Mouse (Mus musculus) kidney, embryonic 16.5 days (tissue): ENCODE data around the gene Slc4a5. TPM values are rescaled to one million over a fixed set of nuclear protein-coding genes. Genes with fewer than 3 reads are reported as not detected.

Experiments used
- ATAC-seq: fragments of 200-750 bp; cut with Nextera tagmentation; 2 replicates; pipeline ENCODE4 v1.8.0; 2017; ENCODE audit warnings: moderate TSS enrichment; ENCODE audit not compliant: low FRiP score, low TSS enrichment
- H3K27ac ChIP-seq: fragments of 300-500 bp; sonication (generic); 2 replicates; pipeline ENCODE4 v1.5.1; 2014; ENCODE audit warnings: low read length
- H3K27me3 ChIP-seq: fragments of 300-500 bp; sonication (generic); 2 replicates; pipeline ENCODE4 v1.6.1; 2014; ENCODE audit warnings: low read length, control low read depth, mixed read lengths; ENCODE audit not compliant: insufficient read depth
- H3K36me3 ChIP-seq: fragments of 300-500 bp; sonication (generic); 2 replicates; pipeline ENCODE4 v1.6.1; 2014; ENCODE audit warnings: low read length, control low read depth, mixed read lengths; ENCODE audit not compliant: insufficient read depth
- H3K4me1 ChIP-seq: fragments of 300-500 bp; sonication (generic); 2 replicates; pipeline ENCODE4 v1.6.1; 2014; ENCODE audit warnings: low read length, control low read depth, mixed read lengths; ENCODE audit not compliant: insufficient read depth
- H3K4me2 ChIP-seq: fragments of 300-500 bp; sonication (generic); replicated peaks from 2 replicates; pipeline ENCODE4 v1.6.1; 2014; ENCODE audit warnings: low read depth, low read length
- H3K4me3 ChIP-seq: fragments of 300-500 bp; sonication (generic); 2 replicates; pipeline ENCODE4 v1.5.1; 2014; ENCODE audit warnings: mild to moderate bottlenecking, low read length
- H3K9ac ChIP-seq: fragments of 300-500 bp; sonication (generic); replicated peaks from 2 replicates; pipeline ENCODE4 v1.6.1; 2014; ENCODE audit warnings: low read length
- H3K9me3 ChIP-seq: fragments of 300-500 bp; sonication (generic); 2 replicates; pipeline ENCODE4 v1.6.1; 2016; ENCODE audit warnings: low read length, control low read depth
- WGBS: fragments of 180-500 bp; shearing (Covaris S2); extraction: QIAGEN DNeasy Blood & Tissue Kit; methylation state at CpG from one replicate; pipeline ENCODE4 v1.1.7; 2014; 5-methylcytosine and 5-hydroxymethylcytosine counted together
- polyA plus RNA-seq: library from polyadenylated mRNA; unstranded; fragments of >200 nt; fragmentation: Nextera tagmentation; extraction: Ambion mirVana; gene quantifications from 2 replicates; pipeline ENCODE4 v1.2.1, GENCODE M21; 2015

Slc4a5 gene
- polyA plus RNA-seq, 1 experiment from 2014 or later, result 0.91 TPM

DNA sequence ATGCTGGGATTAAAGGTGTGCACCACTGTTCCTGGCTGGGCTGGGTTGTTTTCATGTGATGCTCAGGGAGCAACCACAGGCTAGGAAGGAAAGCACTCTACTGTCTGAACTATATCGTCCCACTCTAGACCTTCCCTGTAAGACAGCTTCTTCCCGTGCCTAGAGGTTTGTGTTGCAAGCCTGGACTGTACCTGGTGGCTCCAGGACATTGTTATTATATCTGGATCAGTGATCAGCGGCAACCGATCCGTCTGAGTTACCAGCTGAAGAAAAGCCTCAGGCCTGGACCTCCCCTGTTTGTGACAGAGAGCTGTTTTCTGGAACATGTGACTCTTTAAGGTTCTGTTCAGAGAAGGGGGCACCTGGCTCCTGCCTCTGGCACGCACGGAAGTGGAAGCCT lies 34.6 kb downstream of the Slc4a5 start:
- Histone ChIP-seq H3K9ac (no peak overlapping the region), H3K4me1 (no peaks in the 10 kb centered on the region), H3K4me3 (no peak overlapping the region), H3K27ac (0 out of 2 replicates have a peak overlapping the region, but pooled peaks have one; percentile 37), H3K9me3 (no peaks in the 10 kb centered on the region), H3K4me2 (no peak overlapping the region), H3K36me3 (no peaks in the 10 kb centered on the region), H3K27me3 (no peaks in the 10 kb centered on the region)
- WGBS, result 34% methylated on average over 7 of the region's 7 CpGs
- ATAC-seq, result peak; percentile 63; the same call in 1 of the 2 replicates

DNA sequence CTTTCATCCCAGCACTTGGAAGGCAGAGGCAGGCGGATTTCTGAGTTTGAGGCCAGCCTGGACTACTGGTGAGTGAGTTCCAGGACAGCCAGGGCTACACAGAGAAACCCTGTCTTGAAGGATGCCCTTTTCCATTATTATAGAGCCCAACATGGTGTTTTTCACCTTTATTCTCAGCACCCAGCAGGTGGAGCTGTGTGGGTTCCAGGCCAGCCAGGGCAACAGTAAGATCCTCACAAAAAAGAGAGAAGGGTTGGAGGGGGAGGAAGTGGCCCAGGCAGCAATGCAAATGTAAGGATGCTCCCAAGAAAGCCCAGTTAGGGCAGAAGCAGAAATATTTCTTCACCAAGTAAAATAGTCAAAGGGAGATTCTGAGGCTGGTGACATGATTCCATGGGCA lies 44.9 kb downstream of the Slc4a5 start:
- no peak overlapping the region for H3K9ac ChIP-seq
- H3K4me2 ChIP-seq, result no peak overlapping the region
- H3K4me1 ChIP-seq, result peaks cover 4% of the 10 kb centered on the region; the same call in 1 of the 2 replicates
- 85% methylated on average over 1 of the region's 1 CpGs for WGBS
- ATAC-seq, result no peak
- no peaks in the 10 kb centered on the region for H3K27me3 ChIP-seq
- 0 out of 2 replicates have a peak, but pooled peaks cover 3% of the 10 kb centered on the region for H3K9me3 ChIP-seq
- no peaks in the 10 kb centered on the region for H3K36me3 ChIP-seq
- no peak overlapping the region for H3K4me3 ChIP-seq
- H3K27ac ChIP-seq, result no peak overlapping the region

DNA sequence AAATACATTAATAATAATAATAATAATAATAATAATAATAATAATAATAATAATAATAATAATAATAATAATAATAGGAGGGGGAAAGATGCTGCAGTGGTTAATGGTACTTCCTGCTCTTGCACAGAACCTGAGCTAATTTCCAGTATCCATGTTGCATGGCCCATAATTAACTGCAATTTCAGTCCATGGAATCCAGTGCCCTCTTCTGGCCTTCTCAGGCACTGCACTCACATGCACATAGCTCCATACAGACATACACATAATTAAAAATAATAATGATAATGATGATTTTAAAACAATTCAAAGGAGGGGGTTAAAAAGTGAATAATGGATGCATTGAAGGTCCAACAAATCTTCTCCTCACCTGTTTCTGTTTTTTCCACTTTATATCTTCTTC lies 45.6 kb downstream of the Slc4a5 start:
- Histone ChIP-seq H3K4me1 (peaks cover 4% of the 10 kb centered on the region; the same call in 1 of the 2 replicates), H3K4me2 (no peak overlapping the region), H3K36me3 (no peaks in the 10 kb centered on the region), H3K27ac (no peak overlapping the region), H3K9ac (no peak overlapping the region), H3K27me3 (no peaks in the 10 kb centered on the region), H3K9me3 (0 out of 2 replicates have a peak, but pooled peaks cover under 1% of the 10 kb centered on the region), H3K4me3 (no peak overlapping the region)
- no peak for ATAC-seq

DNA sequence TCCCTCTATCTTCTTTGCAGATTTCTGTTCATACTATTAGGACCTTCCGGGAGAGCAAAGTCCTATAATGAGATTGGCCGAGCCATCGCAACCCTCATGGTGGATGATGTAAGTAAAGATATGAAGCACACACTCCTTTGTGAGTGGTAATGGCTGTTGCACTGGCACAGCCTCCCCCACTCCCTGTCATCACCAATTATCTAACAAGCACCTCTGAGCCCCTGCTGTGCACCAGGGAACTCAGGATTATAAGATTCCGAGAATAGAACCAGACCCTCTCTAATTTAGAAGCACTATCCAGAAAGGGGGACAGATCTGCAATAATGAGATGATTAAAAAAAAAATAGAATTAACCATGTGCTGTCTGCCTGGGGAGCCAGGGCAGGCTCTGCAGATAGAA lies 46.0 kb downstream of the Slc4a5 start:
- H3K4me3 ChIP-seq, result no peak overlapping the region
- H3K9ac ChIP-seq, result no peak overlapping the region
- ATAC-seq, result no peak
- no peaks in the 10 kb centered on the region for H3K27me3 ChIP-seq
- no peaks in the 10 kb centered on the region for H3K36me3 ChIP-seq
- H3K27ac ChIP-seq, result no peak overlapping the region
- H3K9me3 ChIP-seq, result no peaks in the 10 kb centered on the region
- no peak overlapping the region for H3K4me2 ChIP-seq
- peaks cover 4% of the 10 kb centered on the region; the same call in 1 of the 2 replicates for H3K4me1 ChIP-seq
- 88% methylated on average over 4 of the region's 4 CpGs for WGBS

DNA sequence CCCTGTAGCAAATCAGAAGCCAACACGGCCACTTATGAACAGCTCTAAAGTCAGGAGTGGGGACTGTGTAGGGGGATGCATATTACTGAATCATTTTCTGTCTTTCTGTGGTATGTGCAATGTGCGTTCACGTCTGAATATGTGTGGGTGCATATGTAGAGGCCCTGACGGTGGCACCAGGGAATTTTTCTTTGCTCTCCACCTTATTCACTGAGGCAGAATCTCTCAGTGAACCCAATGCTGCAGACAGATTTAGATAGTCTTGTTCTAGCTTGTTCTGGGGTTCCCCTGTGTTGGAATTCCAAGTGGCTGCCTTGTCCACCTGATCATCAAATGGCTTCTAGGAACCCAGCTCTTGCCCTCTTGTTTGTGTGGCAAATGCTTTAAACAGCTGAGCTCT lies 48.0 kb downstream of the Slc4a5 start:
- Histone ChIP-seq H3K27ac (no peak overlapping the region), H3K9me3 (no peaks in the 10 kb centered on the region), H3K36me3 (no peaks in the 10 kb centered on the region), H3K9ac (no peak overlapping the region; the same call in 1 of the 2 replicates), H3K4me1 (peaks cover 4% of the 10 kb centered on the region; the same call in 1 of the 2 replicates), H3K4me3 (peak overlapping the region; percentile 56; the same call in 1 of the 2 replicates), H3K27me3 (no peaks in the 10 kb centered on the region), H3K4me2 (peak overlapping the region; percentile 61)
- 67% methylated on average over 4 of the region's 4 CpGs for WGBS
- ATAC-seq, result no peak

DNA sequence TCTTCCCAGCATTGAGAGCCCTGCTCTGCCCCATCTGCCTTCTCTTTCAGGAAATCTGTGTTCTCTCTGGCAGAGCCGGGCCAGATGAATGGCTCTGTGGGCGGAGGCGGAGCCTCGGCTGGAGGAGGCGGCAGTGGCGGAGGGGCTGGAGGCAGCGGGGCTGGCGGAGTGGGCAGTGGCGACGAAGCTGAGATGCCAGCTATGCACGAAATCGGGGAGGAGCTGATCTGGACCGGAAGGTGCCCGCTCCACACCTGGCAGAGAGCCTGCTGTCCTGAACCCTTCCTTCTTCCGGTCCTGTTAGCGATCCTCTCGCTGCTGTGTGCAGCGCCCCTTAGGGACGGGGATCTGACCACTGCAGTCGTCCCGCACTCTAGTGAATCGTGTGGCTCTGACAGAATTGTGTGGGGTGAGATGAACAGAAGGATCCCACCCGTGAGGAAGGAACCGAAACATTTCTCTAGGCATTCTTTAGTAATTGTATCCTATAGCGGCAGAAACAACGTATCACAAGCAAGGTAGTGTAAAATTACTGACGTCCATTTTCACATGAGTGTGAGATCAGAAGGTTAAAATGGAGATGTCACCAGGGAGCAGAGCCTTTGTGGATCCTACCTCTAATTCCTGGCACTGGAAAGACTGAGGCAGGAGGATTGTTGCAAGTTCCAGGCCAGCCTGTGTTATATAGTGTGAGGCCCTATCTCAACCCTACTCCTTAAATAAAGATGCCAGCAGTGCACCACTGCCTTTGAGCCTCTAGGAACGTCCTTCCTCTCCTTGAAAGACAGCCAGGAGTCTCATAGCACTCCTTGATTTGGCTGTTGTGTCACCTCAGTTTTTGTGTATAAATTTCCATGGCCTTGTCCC lies 48.7 kb downstream of the Slc4a5 start:
- Histone ChIP-seq H3K9me3 (no peaks in the 10 kb centered on the region), H3K4me2 (peak overlapping the region; percentile 61), H3K27ac (peak overlapping the region; percentile 74), H3K4me1 (peaks cover 4% of the 10 kb centered on the region; the same call in 1 of the 2 replicates), H3K27me3 (no peaks in the 10 kb centered on the region), H3K9ac (peak overlapping the region; percentile 70), H3K36me3 (no peaks in the 10 kb centered on the region), H3K4me3 (peak overlapping the region; percentile 56)
- WGBS, result under 1% methylated on average over 28 of the region's 28 CpGs
- ATAC-seq, result peak; percentile 96

DNA sequence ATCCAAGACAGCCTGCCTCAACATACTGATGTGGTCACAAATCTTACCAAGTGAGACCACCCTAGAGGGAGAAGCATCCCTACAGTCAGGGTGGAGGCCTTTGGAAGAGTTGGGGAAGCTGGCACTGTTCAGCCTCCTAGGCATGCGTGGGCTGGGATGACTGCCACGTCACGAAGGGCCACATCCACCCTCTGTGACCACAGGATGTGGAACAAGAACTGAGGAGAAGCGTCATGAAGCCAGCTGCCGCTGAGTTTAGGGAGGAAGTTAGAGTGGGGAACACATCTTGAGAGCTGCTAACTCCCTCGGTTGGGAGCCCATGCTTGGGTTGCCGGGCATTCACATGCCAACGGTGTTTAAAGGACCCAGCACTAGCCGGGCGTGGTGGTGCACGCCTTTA lies 54.1 kb downstream of the Slc4a5 start:
- WGBS, result 79% methylated on average over 11 of the region's 11 CpGs
- no peak for ATAC-seq
- H3K4me1 ChIP-seq, result no peaks in the 10 kb centered on the region

DNA sequence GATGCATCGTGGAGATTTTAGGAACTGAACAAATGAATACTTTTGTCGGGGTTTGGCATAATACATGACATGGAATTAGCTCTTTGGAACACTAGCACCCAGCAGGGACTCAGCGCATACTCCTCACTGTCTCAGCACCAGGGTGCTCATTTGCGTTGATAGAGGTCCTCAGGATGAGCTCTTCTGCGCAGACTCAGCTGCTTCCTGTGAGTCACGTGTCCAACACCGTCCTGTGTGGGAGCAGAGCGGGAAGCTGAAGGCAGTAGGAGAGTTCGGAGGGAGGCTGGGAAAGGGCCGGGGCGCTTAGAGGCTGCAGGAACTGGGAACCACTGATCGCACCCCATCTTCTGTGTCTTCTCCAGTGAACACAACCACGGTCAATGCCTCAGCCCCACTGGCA lies 57.5 kb downstream of the Slc4a5 start:
- peaks cover 8% of the 10 kb centered on the region; the same call in 1 of the 2 replicates for H3K9me3 ChIP-seq
- H3K9ac ChIP-seq, result no peak overlapping the region
- H3K36me3 ChIP-seq, result no peaks in the 10 kb centered on the region
- 77% methylated on average over 13 of the region's 13 CpGs for WGBS
- no peak overlapping the region for H3K27ac ChIP-seq
- no peak for ATAC-seq
- H3K4me2 ChIP-seq, result no peak overlapping the region
- H3K27me3 ChIP-seq, result no peaks in the 10 kb centered on the region
- no peak overlapping the region for H3K4me3 ChIP-seq
- no peaks in the 10 kb centered on the region for H3K4me1 ChIP-seq

More for the DNA sequence above, 54.1 kb downstream of the Slc4a5 start:
- Histone ChIP-seq H3K4me2 (no peak overlapping the region), H3K9ac (no peak overlapping the region), H3K27ac (no peak overlapping the region), H3K36me3 (no peaks in the 10 kb centered on the region), H3K27me3 (no peaks in the 10 kb centered on the region), H3K4me3 (no peak overlapping the region), H3K9me3 (peaks cover 3% of the 10 kb centered on the region; the same call in 1 of the 2 replicates)

DNA sequence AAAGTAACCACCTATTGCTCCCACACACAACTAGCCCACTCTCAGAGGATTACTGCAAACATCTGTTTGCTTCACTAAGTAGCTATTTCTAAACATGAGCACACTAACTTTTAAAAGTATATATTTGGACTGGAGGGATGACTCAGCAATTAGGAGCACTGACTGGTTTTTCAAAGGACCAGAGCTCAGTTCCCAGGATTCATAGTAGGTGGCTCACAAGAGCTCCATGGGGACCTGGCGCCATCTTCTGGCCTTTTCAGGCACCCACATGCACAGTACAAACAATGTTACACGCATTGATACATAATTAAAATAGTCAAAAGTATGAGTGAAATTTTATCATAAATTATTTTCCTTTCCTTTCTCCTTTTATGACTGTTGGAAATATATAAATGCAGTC lies 59.3 kb downstream of the Slc4a5 start:
- no peaks in the 10 kb centered on the region for H3K36me3 ChIP-seq
- no peak for ATAC-seq
- no peak overlapping the region for H3K9ac ChIP-seq
- 19% methylated on average over 2 of the region's 2 CpGs for WGBS
- H3K4me2 ChIP-seq, result no peak overlapping the region
- no peaks in the 10 kb centered on the region for H3K4me1 ChIP-seq
- no peak overlapping the region for H3K4me3 ChIP-seq
- H3K9me3 ChIP-seq, result peaks cover 8% of the 10 kb centered on the region; the same call in 1 of the 2 replicates
- no peak overlapping the region for H3K27ac ChIP-seq
- no peaks in the 10 kb centered on the region for H3K27me3 ChIP-seq
